Mouse (Mus musculus): ENCODE results near the gene B4galnt3. TPM values are rescaled to one million over a fixed set of nuclear protein-coding genes. Genes with fewer than 3 reads are reported as not detected.
A peak's percentile ranks its signal among the peaks of the same experiment; 100 is the strongest.

B4galnt3 gene
- polyA plus RNA-seq, 1 experiment from 2014 or later: 0.47 TPM

DNA sequence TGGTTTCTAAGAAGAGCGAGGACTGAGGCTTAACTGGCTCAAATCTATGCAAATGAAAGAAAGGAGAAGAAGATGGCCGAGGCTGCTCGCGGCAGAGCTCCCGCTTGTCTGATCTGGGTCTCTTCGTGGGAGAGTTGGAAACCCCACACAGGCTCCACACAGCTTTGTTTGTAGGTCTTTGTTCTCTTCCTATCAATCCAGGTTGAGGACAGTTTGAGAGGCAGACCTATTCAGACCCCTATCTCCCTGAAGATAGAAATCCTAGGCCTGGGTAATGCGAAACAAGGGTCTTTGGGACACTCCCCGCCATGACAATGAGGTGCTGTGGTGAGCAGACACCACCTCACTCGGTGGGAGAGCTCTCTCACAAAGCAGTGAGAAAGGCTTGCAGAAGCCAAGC lies 34.9 kb downstream of the B4galnt3 start:
- WGBS: 42% methylated on average over 9 of the region's 9 CpGs
- no peak for ATAC-seq (replicated peaks; ENCODE audit: low FRiP score, low TSS enrichment, low read depth)
- no peaks in the 10 kb centered on the region for H3K36me3 ChIP-seq (ENCODE audit: control insufficient read depth, insufficient read depth, low read length)

DNA sequence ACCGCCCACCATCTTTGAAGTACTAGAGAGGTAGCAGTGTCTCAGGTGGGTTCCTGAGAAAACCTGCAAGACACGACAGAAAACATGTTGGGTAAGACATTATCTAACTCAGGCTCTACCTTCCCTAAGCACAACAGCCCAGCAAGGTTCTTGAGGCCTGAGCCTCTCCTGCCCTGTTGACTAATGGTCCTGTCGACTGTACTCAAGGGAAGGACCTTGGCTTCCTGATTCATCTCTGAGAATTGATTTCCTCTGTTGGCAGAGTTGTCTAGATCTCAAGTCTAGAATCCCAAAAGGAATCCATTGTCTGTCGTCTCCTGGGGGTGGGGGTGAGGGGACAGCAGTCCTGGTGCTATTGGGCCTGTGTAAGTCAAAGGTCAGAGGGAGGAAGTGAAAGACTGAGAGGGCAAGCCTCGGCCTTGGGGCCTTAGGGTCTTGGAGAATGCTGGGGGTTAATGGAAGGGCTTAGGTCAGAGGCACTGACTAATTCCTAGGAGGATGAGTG lies 37.9 kb downstream of the B4galnt3 start:
- no peak overlapping the region for H3K27ac ChIP-seq (ENCODE audit: low read depth)

More for the DNA sequence above, 34.9 kb downstream of the B4galnt3 start:
- DNase-seq (ENCODE audit: low spot score): no peak
- H3K4me3 ChIP-seq (ENCODE audit: low read depth, low read length): no peak overlapping the region
- no peak overlapping the region for H3K27ac ChIP-seq (ENCODE audit: low read depth)
- no peaks in the 10 kb centered on the region for H3K27me3 ChIP-seq (replicated peaks; ENCODE audit: control insufficient read depth, insufficient read depth, low read length)
- no peak overlapping the region for H3K9ac ChIP-seq (ENCODE audit: low read length)
- H3K9me3 ChIP-seq (ENCODE audit: control insufficient read depth, low read length): no peaks in the 10 kb centered on the region
- no peak overlapping the region for H3K4me2 ChIP-seq (ENCODE audit: low read length)
- H3K4me1 ChIP-seq (replicated peaks; ENCODE audit: control insufficient read depth, insufficient read depth, low read length): peaks cover 10% of the 10 kb centered on the region

DNA sequence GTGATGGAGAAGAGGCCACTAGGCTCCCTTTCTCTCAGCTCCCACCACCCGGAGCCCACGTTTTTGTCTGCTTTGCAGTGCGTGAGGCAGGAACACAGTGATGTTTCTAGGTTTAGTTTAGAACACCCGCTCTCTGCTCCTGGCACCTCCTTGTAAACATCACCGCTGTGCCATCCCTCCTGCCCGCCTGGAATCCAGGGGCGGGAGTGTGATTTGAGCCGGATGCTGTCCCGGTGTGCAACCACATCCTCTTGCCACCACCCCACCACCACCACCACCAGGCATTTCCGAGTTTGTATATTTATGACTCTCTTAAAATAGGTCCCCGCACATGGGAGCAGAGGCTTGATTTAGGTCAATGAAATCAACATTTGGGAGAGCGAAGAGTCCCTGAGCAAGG lies 38.7 kb downstream of the B4galnt3 start:
- no peak for ATAC-seq (replicated peaks; ENCODE audit: low FRiP score, low TSS enrichment, low read depth)
- peaks cover 5% of the 10 kb centered on the region; the same call in 1 of the 2 replicates for H3K4me1 ChIP-seq (replicated peaks; ENCODE audit: control insufficient read depth, insufficient read depth, low read length)
- H3K36me3 ChIP-seq (ENCODE audit: control insufficient read depth, insufficient read depth, low read length): no peaks in the 10 kb centered on the region
- no peak overlapping the region for H3K4me3 ChIP-seq (ENCODE audit: low read depth, low read length)
- WGBS: 75% methylated on average over 12 of the region's 12 CpGs
- no peak overlapping the region for H3K4me2 ChIP-seq (ENCODE audit: low read length)
- H3K27ac ChIP-seq (ENCODE audit: low read depth): peak overlapping the region; percentile 41; the same call in 1 of the 2 replicates
- DNase-seq (ENCODE audit: low spot score): no peak
- H3K9ac ChIP-seq (ENCODE audit: low read length): no peak overlapping the region
- no peaks in the 10 kb centered on the region for H3K9me3 ChIP-seq (ENCODE audit: control insufficient read depth, low read length)
- no peaks in the 10 kb centered on the region for H3K27me3 ChIP-seq (replicated peaks; ENCODE audit: control insufficient read depth, insufficient read depth, low read length)

More for the DNA sequence above, 37.9 kb downstream of the B4galnt3 start:
- no peak for DNase-seq (ENCODE audit: low spot score)
- Histone ChIP-seq H3K4me1 (replicated peaks; ENCODE audit: control insufficient read depth, insufficient read depth, low read length) (peaks cover 5% of the 10 kb centered on the region; the same call in 1 of the 2 replicates), H3K36me3 (ENCODE audit: control insufficient read depth, insufficient read depth, low read length) (no peaks in the 10 kb centered on the region), H3K9me3 (ENCODE audit: control insufficient read depth, low read length) (no peaks in the 10 kb centered on the region), H3K9ac (ENCODE audit: low read length) (no peak overlapping the region), H3K4me3 (ENCODE audit: low read depth, low read length) (no peak overlapping the region), H3K4me2 (ENCODE audit: low read length) (no peak overlapping the region), H3K27me3 (replicated peaks; ENCODE audit: control insufficient read depth, insufficient read depth, low read length) (no peaks in the 10 kb centered on the region)
- ATAC-seq (replicated peaks; ENCODE audit: low FRiP score, low TSS enrichment, low read depth): no peak
- WGBS: 64% methylated on average over 5 of the region's 5 CpGs

DNA sequence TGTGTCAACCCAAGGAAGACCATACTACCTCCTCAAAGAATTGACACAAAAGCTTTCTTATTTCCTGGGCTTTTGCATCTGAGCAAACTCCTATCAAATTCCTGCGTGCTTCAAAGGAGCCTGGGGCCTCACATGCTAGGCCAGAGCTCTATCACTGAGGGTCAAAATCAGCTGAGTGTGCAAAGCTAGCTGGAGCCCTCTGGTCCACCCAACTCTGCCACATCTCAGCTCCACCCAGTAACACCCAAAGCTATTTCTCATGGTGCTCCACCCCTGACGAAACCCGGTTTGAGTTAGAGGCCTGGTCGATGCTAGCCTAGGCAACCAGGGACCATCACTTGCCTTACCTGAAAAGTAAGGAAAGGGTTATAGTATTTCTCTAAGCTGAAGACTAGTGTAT lies 39.2 kb downstream of the B4galnt3 start:
- Histone ChIP-seq H3K4me1 (replicated peaks; ENCODE audit: control insufficient read depth, insufficient read depth, low read length) (peaks cover 5% of the 10 kb centered on the region; the same call in 1 of the 2 replicates), H3K27ac (ENCODE audit: low read depth) (peak overlapping the region; percentile 41; the same call in 1 of the 2 replicates), H3K4me3 (ENCODE audit: low read depth, low read length) (no peak overlapping the region), H3K36me3 (ENCODE audit: control insufficient read depth, insufficient read depth, low read length) (no peaks in the 10 kb centered on the region), H3K4me2 (ENCODE audit: low read length) (no peak overlapping the region), H3K27me3 (replicated peaks; ENCODE audit: control insufficient read depth, insufficient read depth, low read length) (no peaks in the 10 kb centered on the region), H3K9me3 (ENCODE audit: control insufficient read depth, low read length) (no peaks in the 10 kb centered on the region), H3K9ac (ENCODE audit: low read length) (no peak overlapping the region)
- DNase-seq (ENCODE audit: low spot score) (no peak), ATAC-seq (replicated peaks; ENCODE audit: low FRiP score, low TSS enrichment, low read depth) (peak; percentile 41; the same call in 1 of the 2 replicates)
- WGBS: 55% methylated on average over 4 of the region's 4 CpGs

- Histone ChIP-seq H3K4me3 (ENCODE audit: low read depth, low read length) (no peak overlapping the region), H3K27me3 (replicated peaks; ENCODE audit: control insufficient read depth, insufficient read depth, low read length) (no peaks in the 10 kb centered on the region), H3K4me2 (ENCODE audit: low read length) (no peak overlapping the region), H3K4me1 (replicated peaks; ENCODE audit: control insufficient read depth, insufficient read depth, low read length) (peaks cover 5% of the 10 kb centered on the region; the same call in 1 of the 2 replicates), H3K27ac (ENCODE audit: low read depth) (0 out of 2 replicates have a peak overlapping the region, but pooled peaks have one; percentile 41), H3K9me3 (ENCODE audit: control insufficient read depth, low read length) (no peaks in the 10 kb centered on the region), H3K9ac (ENCODE audit: low read length) (no peak overlapping the region), H3K36me3 (ENCODE audit: control insufficient read depth, insufficient read depth, low read length) (no peaks in the 10 kb centered on the region)
- WGBS: 39% methylated on average over 4 of the region's 4 CpGs
- peak; percentile 78 for ATAC-seq (replicated peaks; ENCODE audit: low FRiP score, low TSS enrichment, low read depth)
- no peak for DNase-seq (ENCODE audit: low spot score)
These were observed 39.7 kb downstream of the B4galnt3 start for GRCm38 (mm10) chr6:120254640-120255039.

- Histone ChIP-seq H3K27me3 (replicated peaks; ENCODE audit: control insufficient read depth, insufficient read depth, low read length) (no peaks in the 10 kb centered on the region), H3K4me2 (ENCODE audit: low read length) (no peak overlapping the region), H3K27ac (ENCODE audit: low read depth) (no peak overlapping the region), H3K9ac (ENCODE audit: low read length) (no peak overlapping the region), H3K4me1 (replicated peaks; ENCODE audit: control insufficient read depth, insufficient read depth, low read length) (peaks cover 5% of the 10 kb centered on the region; the same call in 1 of the 2 replicates), H3K9me3 (ENCODE audit: control insufficient read depth, low read length) (no peaks in the 10 kb centered on the region), H3K36me3 (ENCODE audit: control insufficient read depth, insufficient read depth, low read length) (no peaks in the 10 kb centered on the region), H3K4me3 (ENCODE audit: low read depth, low read length) (no peak overlapping the region)
- WGBS: 92% methylated on average over 2 of the region's 2 CpGs
- DNase-seq (ENCODE audit: low spot score) (no peak), ATAC-seq (replicated peaks; ENCODE audit: low FRiP score, low TSS enrichment, low read depth) (no peak)
These were observed 41.6 kb downstream of the B4galnt3 start for GRCm38 (mm10) chr6:120252741-120253140.

GRCm38 (mm10) chr6:120251010-120251409 lies 43.3 kb downstream of the B4galnt3 start:
- peak; percentile 74; the same call in 1 of the 2 replicates for ATAC-seq (replicated peaks; ENCODE audit: low FRiP score, low TSS enrichment, low read depth)
- Histone ChIP-seq H3K9me3 (ENCODE audit: control insufficient read depth, low read length) (no peaks in the 10 kb centered on the region), H3K27ac (ENCODE audit: low read depth) (no peak overlapping the region), H3K36me3 (ENCODE audit: control insufficient read depth, insufficient read depth, low read length) (no peaks in the 10 kb centered on the region), H3K4me1 (replicated peaks; ENCODE audit: control insufficient read depth, insufficient read depth, low read length) (peaks cover 5% of the 10 kb centered on the region; the same call in 1 of the 2 replicates), H3K4me2 (ENCODE audit: low read length) (no peak overlapping the region), H3K4me3 (ENCODE audit: low read depth, low read length) (no peak overlapping the region), H3K27me3 (replicated peaks; ENCODE audit: control insufficient read depth, insufficient read depth, low read length) (no peaks in the 10 kb centered on the region), H3K9ac (ENCODE audit: low read length) (no peak overlapping the region)
- WGBS: 61% methylated on average over 7 of the region's 7 CpGs
- DNase-seq (ENCODE audit: low spot score): no peak

DNA sequence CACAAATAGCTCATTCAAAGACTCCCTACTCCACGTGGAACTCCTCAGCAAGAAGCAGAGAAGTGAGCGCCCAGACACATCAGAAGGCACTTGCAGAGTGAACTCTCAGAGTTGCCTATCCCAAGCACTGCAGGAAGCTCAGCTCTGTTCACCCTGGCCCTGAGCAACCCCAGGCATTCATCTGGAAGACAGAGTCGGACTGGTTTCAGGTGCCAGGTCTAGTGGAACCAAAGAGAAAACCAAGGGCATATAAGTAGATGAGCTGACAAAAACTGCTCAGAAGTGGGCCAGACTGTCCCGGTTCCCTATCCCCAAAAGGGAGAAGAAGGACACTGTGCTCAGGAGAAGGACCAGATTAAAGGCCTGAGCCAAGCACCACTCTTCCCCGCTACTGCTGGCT lies 44.5 kb downstream of the B4galnt3 start:
- no peak overlapping the region for H3K27ac ChIP-seq (ENCODE audit: low read depth)
- DNase-seq (ENCODE audit: low spot score) (no peak), ATAC-seq (replicated peaks; ENCODE audit: low FRiP score, low TSS enrichment, low read depth) (no peak)
- no peak overlapping the region for H3K4me3 ChIP-seq (ENCODE audit: low read depth, low read length)
- H3K27me3 ChIP-seq (replicated peaks; ENCODE audit: control insufficient read depth, insufficient read depth, low read length): no peaks in the 10 kb centered on the region
- WGBS: 76% methylated on average over 5 of the region's 5 CpGs
- no peak overlapping the region for H3K9ac ChIP-seq (ENCODE audit: low read length)
- no peaks in the 10 kb centered on the region for H3K4me1 ChIP-seq (replicated peaks; ENCODE audit: control insufficient read depth, insufficient read depth, low read length)
- no peaks in the 10 kb centered on the region for H3K9me3 ChIP-seq (ENCODE audit: control insufficient read depth, low read length)
- H3K36me3 ChIP-seq (ENCODE audit: control insufficient read depth, insufficient read depth, low read length): no peaks in the 10 kb centered on the region
- no peak overlapping the region for H3K4me2 ChIP-seq (ENCODE audit: low read length)

DNA sequence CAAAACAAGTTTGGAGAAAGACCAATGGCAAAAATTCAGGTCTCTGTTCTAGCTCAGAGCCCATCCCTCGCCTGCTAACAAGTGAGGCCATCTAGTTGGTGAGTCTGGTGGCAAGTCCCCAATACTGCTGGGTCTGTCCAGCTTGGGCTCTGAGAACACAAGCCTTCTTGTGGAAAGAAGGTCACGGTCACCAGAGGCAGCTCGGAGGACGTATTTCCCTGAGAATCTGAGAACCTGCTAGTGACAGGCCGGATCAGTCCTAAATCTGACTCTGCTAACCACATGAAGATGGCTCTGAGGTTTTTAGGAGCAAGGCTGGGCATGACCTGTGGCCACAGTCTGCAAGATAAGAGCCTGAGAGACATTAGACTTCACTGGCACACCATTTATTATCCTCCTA lies 47.7 kb downstream of the B4galnt3 start:
- ATAC-seq (replicated peaks; ENCODE audit: low FRiP score, low TSS enrichment, low read depth) (no peak), DNase-seq (ENCODE audit: low spot score) (no peak)
- Histone ChIP-seq H3K27me3 (replicated peaks; ENCODE audit: control insufficient read depth, insufficient read depth, low read length) (no peaks in the 10 kb centered on the region), H3K36me3 (ENCODE audit: control insufficient read depth, insufficient read depth, low read length) (no peaks in the 10 kb centered on the region), H3K27ac (ENCODE audit: low read depth) (no peak overlapping the region), H3K9me3 (ENCODE audit: control insufficient read depth, low read length) (no peaks in the 10 kb centered on the region), H3K4me1 (replicated peaks; ENCODE audit: control insufficient read depth, insufficient read depth, low read length) (no peaks in the 10 kb centered on the region), H3K4me3 (ENCODE audit: low read depth, low read length) (no peak overlapping the region), H3K9ac (ENCODE audit: low read length) (no peak overlapping the region), H3K4me2 (ENCODE audit: low read length) (no peak overlapping the region)
- 76% methylated on average over 5 of the region's 5 CpGs for WGBS

Measured in intestine, embryonic 14.5 days (tissue).